Mouse (Mus musculus): ENCODE measurements around the gene Nell1. TPM values are rescaled to one million over a fixed set of nuclear protein-coding genes. Genes with fewer than 3 reads are reported as not detected.

Gene Nell1
- total and polyA plus RNA-seq, 2 experiments = not detected

DNA sequence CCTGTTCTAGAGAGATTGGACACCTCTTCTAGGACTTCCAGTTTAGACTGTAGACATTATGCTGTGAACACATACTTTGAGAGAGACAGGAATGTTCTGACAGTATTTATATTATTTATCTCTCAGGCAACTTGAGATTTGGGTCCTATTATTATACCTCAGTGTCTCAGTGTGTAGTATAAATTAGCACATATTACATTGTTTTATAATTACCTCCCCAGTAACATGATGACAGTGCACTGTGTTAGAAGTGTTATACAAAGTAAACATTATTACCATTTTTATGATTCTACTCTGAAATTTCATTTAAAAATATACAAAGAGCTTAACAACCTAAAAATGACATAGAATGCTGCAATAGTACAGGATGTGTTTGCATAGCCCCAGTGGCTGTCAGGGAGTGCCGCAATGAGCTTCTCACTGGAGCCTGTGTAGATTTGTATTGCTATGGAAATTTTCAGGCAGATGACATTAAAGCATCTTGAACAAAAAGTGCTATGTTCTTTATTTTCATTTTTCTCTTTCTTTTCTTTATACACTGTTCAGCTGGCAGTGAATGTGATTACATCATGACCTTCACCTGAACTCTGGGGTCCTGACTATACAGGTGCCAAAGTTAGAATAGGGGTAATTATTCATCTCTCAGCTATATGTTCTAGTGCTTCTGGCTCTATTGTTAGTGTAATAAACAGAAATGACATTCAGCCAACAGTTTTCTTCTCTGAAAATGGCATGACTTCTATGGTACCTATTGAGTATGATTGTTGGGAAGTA, 447.9 kb downstream of the Nell1 start:
- H3K79me2 ChIP-seq (ENCODE audit: control insufficient read depth, insufficient read depth, low read length) = no peaks in the 10 kb centered on the region
- H3K4me3 ChIP-seq (ENCODE audit: insufficient read depth, low read depth, low read length) = no peak overlapping the region
- H3K9ac ChIP-seq (ENCODE audit: low read depth, low read length) = no peak overlapping the region
- H3K27ac ChIP-seq (replicated peaks; ENCODE audit: insufficient read depth, low read depth, low read length) = no peak overlapping the region
- no peak for DNase-seq (ENCODE audit: extremely low read depth, low read depth, low spot score)
- no peaks in the 10 kb centered on the region for H3K27me3 ChIP-seq (ENCODE audit: control insufficient read depth, insufficient read depth, low read length)
- H3K36me3 ChIP-seq (ENCODE audit: control insufficient read depth, insufficient read depth, low read length) = no peaks in the 10 kb centered on the region
- TF ChIP-seq POLR2A (IDR thresholded peaks at IDR 0.05; ENCODE audit: extremely low read depth, insufficient read depth, low read length) = no peak
- TF ChIP-seq CTCF (IDR thresholded peaks at IDR 0.05; ENCODE audit: low read depth, low read length) = no peak
- WGBS = 90% methylated on average over 1 of the region's 1 CpGs
- no peaks in the 10 kb centered on the region for H3K4me1 ChIP-seq (ENCODE audit: control insufficient read depth, insufficient read depth, low read length)

GRCm38 (mm10) chr7:50429725-50430124, 455.1 kb downstream of the Nell1 start:
- Histone ChIP-seq H3K27me3 (ENCODE audit: control insufficient read depth, insufficient read depth, low read length) (no peaks in the 10 kb centered on the region), H3K36me3 (ENCODE audit: control insufficient read depth, insufficient read depth, low read length) (no peaks in the 10 kb centered on the region), H3K27ac (replicated peaks; ENCODE audit: insufficient read depth, low read depth, low read length) (no peak overlapping the region), H3K4me1 (ENCODE audit: control insufficient read depth, insufficient read depth, low read length) (no peaks in the 10 kb centered on the region), H3K4me3 (ENCODE audit: insufficient read depth, low read depth, low read length) (no peak overlapping the region), H3K79me2 (ENCODE audit: control insufficient read depth, insufficient read depth, low read length) (no peaks in the 10 kb centered on the region), H3K9ac (ENCODE audit: low read depth, low read length) (no peak overlapping the region)
- 78% methylated on average over 5 of the region's 5 CpGs for WGBS
- TF ChIP-seq POLR2A (IDR thresholded peaks at IDR 0.05; ENCODE audit: extremely low read depth, insufficient read depth, low read length) = no peak
- TF ChIP-seq CTCF (IDR thresholded peaks at IDR 0.05; ENCODE audit: low read depth, low read length) = no peak
- no peak for DNase-seq (ENCODE audit: extremely low read depth, low read depth, low spot score)

DNA sequence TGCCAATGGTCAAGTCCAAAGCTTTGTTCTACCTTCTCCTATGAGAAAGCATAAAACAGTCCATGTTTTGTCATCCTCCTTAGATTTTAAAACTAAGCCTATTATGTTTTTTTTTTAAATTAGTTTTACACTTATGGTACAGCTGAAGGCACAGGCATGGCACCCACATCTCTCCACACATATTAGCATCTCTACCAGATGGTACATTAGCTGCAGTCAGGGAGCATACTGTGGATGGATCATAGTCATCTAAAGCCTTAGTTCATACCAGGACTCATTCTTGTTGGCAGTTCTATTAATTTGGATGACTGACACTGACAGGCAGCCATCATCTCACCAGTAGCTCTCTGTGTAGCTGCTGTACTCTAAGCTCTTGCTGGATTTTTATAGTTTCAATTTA, 466.6 kb downstream of the Nell1 start:
- Histone ChIP-seq H3K36me3 (ENCODE audit: control insufficient read depth, insufficient read depth, low read length) (no peaks in the 10 kb centered on the region), H3K4me3 (ENCODE audit: insufficient read depth, low read depth, low read length) (no peak overlapping the region), H3K27ac (replicated peaks; ENCODE audit: insufficient read depth, low read depth, low read length) (no peak overlapping the region), H3K27me3 (ENCODE audit: control insufficient read depth, insufficient read depth, low read length) (no peaks in the 10 kb centered on the region), H3K4me1 (ENCODE audit: control insufficient read depth, insufficient read depth, low read length) (no peaks in the 10 kb centered on the region), H3K9ac (ENCODE audit: low read depth, low read length) (no peak overlapping the region), H3K79me2 (ENCODE audit: control insufficient read depth, insufficient read depth, low read length) (no peaks in the 10 kb centered on the region)
- TF ChIP-seq POLR2A (IDR thresholded peaks at IDR 0.05; ENCODE audit: extremely low read depth, insufficient read depth, low read length) (no peak), CTCF (IDR thresholded peaks at IDR 0.05; ENCODE audit: low read depth, low read length) (no peak)
- no peak for DNase-seq (ENCODE audit: extremely low read depth, low read depth, low spot score)

DNA sequence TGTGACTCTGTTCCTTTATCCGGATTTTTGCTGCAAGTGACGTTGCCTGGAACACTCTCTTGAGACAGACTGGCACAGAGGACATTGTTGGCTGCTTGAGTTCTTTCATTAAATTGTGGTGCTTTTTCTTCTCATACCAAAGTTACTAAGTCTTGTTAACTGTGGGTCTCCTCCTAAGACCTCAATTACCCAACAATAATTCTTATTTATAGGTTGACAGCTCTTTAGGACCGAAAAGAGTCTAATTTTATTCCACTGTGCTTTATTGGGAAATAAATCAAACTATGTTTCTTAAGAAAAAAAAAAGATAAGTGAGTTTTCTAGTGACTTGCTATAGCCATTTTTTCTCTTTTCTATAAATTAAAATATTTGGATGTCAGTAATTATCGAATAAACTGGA, 472.7 kb downstream of the Nell1 start:
- no peak overlapping the region for H3K9ac ChIP-seq (ENCODE audit: low read depth, low read length)
- no peaks in the 10 kb centered on the region for H3K79me2 ChIP-seq (ENCODE audit: control insufficient read depth, insufficient read depth, low read length)
- H3K27ac ChIP-seq (replicated peaks; ENCODE audit: insufficient read depth, low read depth, low read length) = no peak overlapping the region
- no peaks in the 10 kb centered on the region for H3K27me3 ChIP-seq (ENCODE audit: control insufficient read depth, insufficient read depth, low read length)
- H3K4me1 ChIP-seq (ENCODE audit: control insufficient read depth, insufficient read depth, low read length) = no peaks in the 10 kb centered on the region
- H3K4me3 ChIP-seq (ENCODE audit: insufficient read depth, low read depth, low read length) = no peak overlapping the region
- DNase-seq (ENCODE audit: extremely low read depth, low read depth, low spot score) = no peak
- H3K36me3 ChIP-seq (ENCODE audit: control insufficient read depth, insufficient read depth, low read length) = no peaks in the 10 kb centered on the region
- 80% methylated on average over 4 of the region's 4 CpGs for WGBS
- TF ChIP-seq CTCF (IDR thresholded peaks at IDR 0.05; ENCODE audit: low read depth, low read length) (no peak), POLR2A (IDR thresholded peaks at IDR 0.05; ENCODE audit: extremely low read depth, insufficient read depth, low read length) (no peak)

DNA sequence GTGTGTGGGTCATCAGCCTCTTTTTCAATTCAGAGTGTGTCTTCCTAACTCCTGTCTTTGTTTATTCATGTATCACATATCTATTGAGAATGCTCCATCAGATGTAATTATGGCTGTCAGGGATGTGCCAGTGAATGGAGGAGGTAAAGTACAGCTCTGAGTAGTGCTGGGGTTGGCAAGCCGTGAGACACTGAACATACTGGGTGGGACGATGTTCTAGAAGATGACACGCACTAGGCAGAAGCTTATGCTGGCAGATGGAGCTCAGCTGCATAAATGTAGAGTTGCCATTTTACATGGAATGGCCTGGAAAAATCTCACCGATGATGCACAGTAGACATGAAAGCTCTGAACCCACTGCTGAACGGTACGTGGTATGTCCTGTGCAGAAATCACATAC, 493.1 kb downstream of the Nell1 start:
- no peak overlapping the region for H3K4me3 ChIP-seq (ENCODE audit: insufficient read depth, low read depth, low read length)
- H3K36me3 ChIP-seq (ENCODE audit: control insufficient read depth, insufficient read depth, low read length) = no peaks in the 10 kb centered on the region
- H3K4me1 ChIP-seq (ENCODE audit: control insufficient read depth, insufficient read depth, low read length) = no peaks in the 10 kb centered on the region
- H3K27me3 ChIP-seq (ENCODE audit: control insufficient read depth, insufficient read depth, low read length) = no peaks in the 10 kb centered on the region
- no peaks in the 10 kb centered on the region for H3K79me2 ChIP-seq (ENCODE audit: control insufficient read depth, insufficient read depth, low read length)
- H3K9ac ChIP-seq (ENCODE audit: low read depth, low read length) = no peak overlapping the region
- 93% methylated on average over 6 of the region's 6 CpGs for WGBS
- no peak overlapping the region for H3K27ac ChIP-seq (replicated peaks; ENCODE audit: insufficient read depth, low read depth, low read length)
- DNase-seq (ENCODE audit: extremely low read depth, low read depth, low spot score) = no peak
- no peak for TF ChIP-seq POLR2A (IDR thresholded peaks at IDR 0.05; ENCODE audit: extremely low read depth, insufficient read depth, low read length)
- TF ChIP-seq CTCF (IDR thresholded peaks at IDR 0.05; ENCODE audit: low read depth, low read length) = no peak

DNA sequence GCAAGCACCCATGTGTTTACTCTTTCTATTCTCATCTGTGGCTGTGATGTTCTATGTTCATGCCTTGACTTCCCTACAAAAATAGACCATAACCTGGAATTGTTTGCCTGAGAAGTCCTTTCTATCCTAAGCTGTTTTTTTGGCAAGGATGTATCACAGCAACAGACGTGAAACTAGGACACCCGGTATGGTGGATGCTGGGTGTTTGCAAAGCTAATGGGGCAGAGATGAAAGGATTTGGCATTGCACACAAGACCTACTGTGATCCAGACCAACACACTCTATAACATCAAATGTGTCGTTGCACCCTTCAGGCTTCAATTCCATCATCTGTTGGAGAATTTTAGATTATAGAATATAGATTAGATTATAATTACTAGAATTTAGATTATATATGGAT, 495.9 kb downstream of the Nell1 start:
- 78% methylated on average over 3 of the region's 3 CpGs for WGBS
- no peak overlapping the region for H3K4me3 ChIP-seq (ENCODE audit: insufficient read depth, low read depth, low read length)
- no peak for DNase-seq (ENCODE audit: extremely low read depth, low read depth, low spot score)
- H3K4me1 ChIP-seq (ENCODE audit: control insufficient read depth, insufficient read depth, low read length) = no peaks in the 10 kb centered on the region
- no peak for TF ChIP-seq POLR2A (IDR thresholded peaks at IDR 0.05; ENCODE audit: extremely low read depth, insufficient read depth, low read length)
- no peak for TF ChIP-seq CTCF (IDR thresholded peaks at IDR 0.05; ENCODE audit: low read depth, low read length)
- H3K9ac ChIP-seq (ENCODE audit: low read depth, low read length) = no peak overlapping the region
- H3K27me3 ChIP-seq (ENCODE audit: control insufficient read depth, insufficient read depth, low read length) = no peaks in the 10 kb centered on the region
- no peaks in the 10 kb centered on the region for H3K36me3 ChIP-seq (ENCODE audit: control insufficient read depth, insufficient read depth, low read length)
- H3K79me2 ChIP-seq (ENCODE audit: control insufficient read depth, insufficient read depth, low read length) = no peaks in the 10 kb centered on the region
- no peak overlapping the region for H3K27ac ChIP-seq (replicated peaks; ENCODE audit: insufficient read depth, low read depth, low read length)

Measured in liver, adult 2 months (tissue).